Mouse (Mus musculus) hindbrain, embryonic 16.5 days (tissue): Measurements from ENCODE around the gene Pfdn4. TPM values are rescaled to one million over a fixed set of nuclear protein-coding genes. Genes with fewer than 3 reads are reported as not detected.
"Not testable (repeated sequence)": the region's sequence is repeated elsewhere in the genome, so short reads cannot be mapped to it uniquely, and the experiment has no call there.

Experiments
- ATAC-seq: fragments of 200-750 bp; cut with Nextera tagmentation; 2 replicates; pipeline ENCODE4 v1.8.0; 2017; ENCODE audit warnings: moderate TSS enrichment, moderate library complexity
- H3K27ac ChIP-seq: fragments of 300-500 bp; sonication (generic); 2 replicates; pipeline ENCODE4 v1.5.1; 2014; ENCODE audit warnings: low read depth, mild to moderate bottlenecking, control low read depth, low read length, moderate library complexity
- H3K27me3 ChIP-seq: fragments of 300-500 bp; sonication (generic); replicated peaks from 2 replicates; pipeline ENCODE4 v1.6.1; 2014; ENCODE audit warnings: low read length; ENCODE audit not compliant: control insufficient read depth, insufficient read depth
- H3K36me3 ChIP-seq: fragments of 300-500 bp; sonication (generic); 2 replicates; pipeline ENCODE4 v1.6.1; 2014; ENCODE audit warnings: mild to moderate bottlenecking, low read length, moderate library complexity, mixed read lengths; ENCODE audit not compliant: control insufficient read depth, insufficient read depth
- H3K4me1 ChIP-seq: fragments of 300-500 bp; sonication (generic); 2 replicates; pipeline ENCODE4 v1.6.1; 2014; ENCODE audit warnings: low read depth, low read length; ENCODE audit not compliant: control insufficient read depth, insufficient read depth
- H3K4me2 ChIP-seq: fragments of 300-500 bp; sonication (generic); 2 replicates; pipeline ENCODE4 v1.6.1; 2014; ENCODE audit warnings: mild to moderate bottlenecking, low read length, control low read depth, moderate library complexity
- H3K4me3 ChIP-seq: fragments of 300-500 bp; sonication (generic); 2 replicates; pipeline ENCODE4 v1.5.1; 2014; ENCODE audit warnings: mild to moderate bottlenecking, low read length, control low read depth, moderate library complexity
- H3K9ac ChIP-seq: fragments of 300-500 bp; sonication (generic); 2 replicates; pipeline ENCODE4 v1.6.1; 2014; ENCODE audit warnings: low read depth, mild to moderate bottlenecking, control low read depth, low read length, moderate library complexity
- H3K9me3 ChIP-seq: fragments of 300-500 bp; sonication (generic); 2 replicates; pipeline ENCODE4 v1.6.1; 2014; ENCODE audit warnings: mild to moderate bottlenecking, low read length, moderate library complexity; ENCODE audit not compliant: control insufficient read depth
- WGBS: fragments of 180-500 bp; shearing (Covaris S2); extraction: QIAGEN DNeasy Blood & Tissue Kit; methylation state at CpG from one replicate; pipeline ENCODE4 v1.1.7; 2014; 5-methylcytosine and 5-hydroxymethylcytosine counted together
- polyA plus RNA-seq: library from polyadenylated mRNA; unstranded; fragments of >200 nt; fragmentation: Nextera tagmentation; extraction: Ambion mirVana; gene quantifications from 2 replicates; pipeline ENCODE4 v1.2.1, GENCODE M21; 2015

The Pfdn4 gene
- 99.8 and 124 TPM in 2 replicates for polyA plus RNA-seq

DNA sequence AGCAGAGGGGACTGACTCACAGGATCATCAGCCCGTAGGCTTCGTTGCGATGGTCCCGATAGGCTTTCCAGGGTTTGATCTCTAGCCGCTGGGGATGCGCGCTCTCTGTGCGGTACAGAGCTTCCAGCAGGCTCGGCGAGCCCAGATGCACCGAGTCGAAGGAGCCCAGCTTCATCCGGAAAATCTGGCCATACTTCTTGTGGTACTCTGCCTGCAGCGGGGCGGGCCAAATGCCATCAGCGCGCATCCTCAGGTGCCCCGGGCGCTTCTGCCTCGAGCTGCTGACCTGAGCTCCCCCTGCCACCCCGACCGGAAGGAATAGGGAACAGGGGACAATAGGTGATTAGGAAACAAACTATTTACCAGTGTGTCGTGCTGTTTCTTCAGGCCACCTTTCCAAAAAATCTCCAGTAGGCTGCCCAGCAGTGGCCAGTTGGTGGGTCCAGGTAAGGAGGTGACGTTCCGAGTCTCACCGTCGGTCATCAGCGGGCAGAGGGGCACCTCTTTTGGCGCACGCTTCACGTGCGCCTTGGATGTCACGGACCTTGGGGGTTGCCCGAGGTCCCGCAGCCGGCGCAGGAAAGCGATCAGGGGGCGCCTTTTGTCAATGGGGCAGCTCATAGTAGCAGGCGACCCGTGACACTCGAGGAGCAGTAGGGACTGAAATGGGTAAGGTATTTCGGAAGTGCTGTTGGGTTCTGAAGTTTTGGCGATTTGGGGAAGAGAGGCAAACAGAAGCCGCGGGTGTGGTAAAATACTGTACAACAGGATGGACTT is at the start of gene Pfdn4:
Gene Pfdn4, plus strand, starts transcription at position 275 of the 777 bp plus-strand sequence.
- Histone ChIP-seq H3K9ac (peak within 1 kb of the TSS; percentile 3; the same call in 1 of the 2 replicates), H3K9me3 (no peaks in the 10 kb centered on the region), H3K27me3 (peaks cover 36% of the 10 kb centered on the region), H3K27ac (no peak within 1 kb of the TSS), H3K4me3 (peak within 1 kb of the TSS; percentile 33), H3K36me3 (no peaks in the 10 kb centered on the region), H3K4me2 (peak within 1 kb of the TSS; percentile 56), H3K4me1 (peaks cover 13% of the 10 kb centered on the region)
- under 1% methylated on average over 46 of the region's 46 CpGs for WGBS
- ATAC-seq, result peak; percentile 64

- Histone ChIP-seq H3K9ac (no peak overlapping the region), H3K9me3 (no peaks in the 10 kb centered on the region), H3K4me2 (no peak overlapping the region), H3K4me1 (no peaks in the 10 kb centered on the region; the same call in 1 of the 2 replicates), H3K4me3 (no peak overlapping the region), H3K27me3 (no peaks in the 10 kb centered on the region), H3K36me3 (no peaks in the 10 kb centered on the region), H3K27ac (no peak overlapping the region)
- no peak for ATAC-seq
- 68% methylated on average over 5 of the region's 5 CpGs for WGBS
These were observed 49.3 kb upstream of the Pfdn4 start for GRCm38 (mm10) chr2:170446843-170447383.

- Histone ChIP-seq H3K36me3 (no peaks in the 10 kb centered on the region), H3K27ac (no peak overlapping the region)
- no peak for ATAC-seq
These were observed 48.6 kb upstream of the Pfdn4 start for GRCm38 (mm10) chr2:170447651-170448050.

DNA sequence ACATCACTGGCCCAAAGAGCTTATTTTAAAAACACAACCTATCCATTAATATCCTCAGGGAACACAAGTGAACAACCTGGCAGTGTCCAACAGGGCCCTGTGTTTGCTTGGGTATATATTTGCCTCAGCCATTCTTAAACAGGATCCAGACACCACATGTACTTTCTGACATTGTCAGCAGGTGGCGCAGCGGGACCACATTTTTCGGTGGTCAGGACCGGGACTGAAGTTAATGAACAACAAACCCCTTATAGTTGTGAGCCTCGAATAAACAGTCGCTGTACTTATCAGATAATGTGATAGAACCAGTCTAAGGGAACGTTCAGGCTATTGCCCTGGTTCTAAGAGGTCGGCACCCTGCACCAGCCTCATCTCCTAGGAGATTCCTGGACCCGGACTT is 45.3 kb upstream of the Pfdn4 start:
- WGBS, result 7% methylated on average over 9 of the region's 9 CpGs
- Histone ChIP-seq H3K4me1 (no peaks in the 10 kb centered on the region; the same call in 1 of the 2 replicates), H3K9ac (no peak overlapping the region), H3K4me3 (no peak overlapping the region), H3K27me3 (no peaks in the 10 kb centered on the region), H3K36me3 (no peaks in the 10 kb centered on the region), H3K4me2 (no peak overlapping the region), H3K9me3 (no peaks in the 10 kb centered on the region), H3K27ac (no peak overlapping the region)
- peak; percentile 40 for ATAC-seq

More at GRCm38 (mm10) chr2:170447651-170448050, 48.6 kb upstream of the Pfdn4 start:
- Histone ChIP-seq H3K27me3 (no peaks in the 10 kb centered on the region), H3K4me2 (no peak overlapping the region), H3K9me3 (no peaks in the 10 kb centered on the region), H3K9ac (no peak overlapping the region), H3K4me1 (no peaks in the 10 kb centered on the region; the same call in 1 of the 2 replicates), H3K4me3 (no peak overlapping the region)
- 59% methylated on average over 10 of the region's 10 CpGs for WGBS

DNA sequence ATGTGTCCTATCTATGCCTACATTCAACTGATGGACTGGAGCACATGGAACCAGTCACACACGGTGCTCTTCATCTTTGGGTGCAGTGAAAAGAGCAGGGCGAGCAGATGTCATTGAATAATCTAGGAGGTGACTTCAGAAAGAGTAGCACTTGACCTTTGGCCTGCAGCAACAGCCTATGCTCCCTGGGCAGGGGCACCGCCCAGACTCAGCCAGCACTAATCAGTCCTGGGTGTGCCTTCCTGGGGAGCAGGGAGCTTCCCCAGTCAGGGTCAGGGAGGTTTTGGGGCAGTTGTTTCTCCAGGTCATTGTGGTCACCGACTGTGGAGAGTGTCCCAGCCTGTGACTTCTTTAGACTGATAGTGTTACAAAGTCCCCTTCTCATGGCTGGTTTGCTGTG is 42.4 kb upstream of the Pfdn4 start:
- not testable (repeated sequence) for H3K36me3 ChIP-seq, H3K27ac ChIP-seq, H3K9me3 ChIP-seq, H3K4me2 ChIP-seq, H3K4me1 ChIP-seq, H3K4me3 ChIP-seq, H3K27me3 ChIP-seq, H3K9ac ChIP-seq, ATAC-seq
- WGBS, result 62% methylated on average over 3 of the region's 4 CpGs

DNA sequence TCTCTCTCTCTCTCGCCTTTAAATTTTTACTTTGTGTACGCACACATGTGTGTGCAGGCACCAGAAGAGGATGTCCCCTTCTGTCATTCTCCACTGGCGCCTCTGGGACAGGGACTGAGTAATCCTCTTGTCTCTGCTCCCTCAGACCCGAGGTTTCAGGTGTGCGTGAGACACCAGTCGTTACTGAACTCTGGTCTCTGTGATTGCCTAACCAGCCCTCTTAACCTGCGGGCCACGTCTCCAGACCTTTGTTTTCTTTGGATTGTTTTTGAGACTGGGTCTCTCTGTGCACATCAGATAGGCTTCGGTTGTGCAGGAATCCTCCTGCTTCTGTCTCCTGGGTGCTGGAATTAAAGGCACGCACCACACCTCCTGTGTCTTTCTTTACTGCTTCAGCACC is 37.0 kb upstream of the Pfdn4 start:
- Histone ChIP-seq H3K4me3 (no peak overlapping the region), H3K27ac (no peak overlapping the region), H3K9ac (no peak overlapping the region), H3K4me2 (no peak overlapping the region), H3K9me3 (no peaks in the 10 kb centered on the region), H3K4me1 (no peaks in the 10 kb centered on the region), H3K27me3 (no peaks in the 10 kb centered on the region), H3K36me3 (no peaks in the 10 kb centered on the region)
- WGBS, result 76% methylated on average over 10 of the region's 10 CpGs
- no peak for ATAC-seq

- H3K9ac ChIP-seq, result no peak overlapping the region
- H3K4me3 ChIP-seq, result no peak overlapping the region
- 24% methylated on average over 9 of the region's 9 CpGs for WGBS
- no peaks in the 10 kb centered on the region for H3K4me1 ChIP-seq
- ATAC-seq, result no peak
- H3K27me3 ChIP-seq, result no peaks in the 10 kb centered on the region
- H3K9me3 ChIP-seq, result no peaks in the 10 kb centered on the region
- no peak overlapping the region for H3K4me2 ChIP-seq
- no peaks in the 10 kb centered on the region for H3K36me3 ChIP-seq
- no peak overlapping the region for H3K27ac ChIP-seq
These were observed 36.4 kb upstream of the Pfdn4 start for GRCm38 (mm10) chr2:170459805-170460204.

GRCm38 (mm10) chr2:170461652-170462051 is 34.6 kb upstream of the Pfdn4 start:
- H3K4me3 ChIP-seq, result no peak overlapping the region
- no peaks in the 10 kb centered on the region for H3K4me1 ChIP-seq
- H3K9me3 ChIP-seq, result no peaks in the 10 kb centered on the region
- H3K9ac ChIP-seq, result no peak overlapping the region
- H3K36me3 ChIP-seq, result no peaks in the 10 kb centered on the region
- H3K27ac ChIP-seq, result no peak overlapping the region
- no peak overlapping the region for H3K4me2 ChIP-seq
- no peaks in the 10 kb centered on the region for H3K27me3 ChIP-seq
- WGBS, result 67% methylated on average over 7 of the region's 7 CpGs
- ATAC-seq, result no peak

- H3K4me2 ChIP-seq, result no peak overlapping the region
- 45% methylated on average over 4 of the region's 4 CpGs for WGBS
- H3K4me3 ChIP-seq, result no peak overlapping the region
- H3K27ac ChIP-seq, result no peak overlapping the region
- ATAC-seq, result no peak
- H3K9me3 ChIP-seq, result no peaks in the 10 kb centered on the region
- H3K36me3 ChIP-seq, result no peaks in the 10 kb centered on the region
- H3K9ac ChIP-seq, result no peak overlapping the region
- no peaks in the 10 kb centered on the region for H3K27me3 ChIP-seq
- H3K4me1 ChIP-seq, result peaks cover 4% of the 10 kb centered on the region; the same call in 1 of the 2 replicates
These were observed 31.4 kb upstream of the Pfdn4 start for GRCm38 (mm10) chr2:170464817-170465216.
